Mouse (Mus musculus): ENCODE measurements at regions not wholly inside any gene's neighbourhood (a gene's known extent, or its start where the extent isn't known, plus 50 kb on each side); places are given as distances from the start of the nearest gene placed in this dataset.

DNA sequence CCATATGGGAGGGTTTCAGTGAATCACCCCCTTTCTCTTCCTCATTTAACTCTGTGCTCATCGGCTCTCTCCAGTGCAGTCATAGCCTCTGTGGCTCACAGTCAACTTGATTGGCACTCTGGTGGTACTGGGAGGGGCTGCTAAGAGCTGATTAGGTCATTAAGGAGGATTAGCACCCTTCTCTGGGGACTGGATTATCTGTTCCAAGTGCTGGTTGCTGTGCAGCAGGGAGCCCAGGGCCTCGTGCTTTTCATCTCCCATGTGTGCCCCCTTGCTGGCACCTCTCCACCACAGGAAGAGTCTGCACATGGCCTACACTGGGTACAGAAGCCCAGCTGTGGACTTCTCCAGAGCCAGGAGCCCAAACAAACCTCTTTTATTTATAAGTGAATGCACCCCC is 316.8 kb upstream of the Irx1 start:
- WGBS: 77% methylated on average over 2 of the region's 2 CpGs
- no peak overlapping the region for H3K27ac ChIP-seq (ENCODE audit: insufficient read depth, low read depth, low read length)
- no peak overlapping the region for H3K4me3 ChIP-seq (ENCODE audit: insufficient read depth, low read depth, low read length)
- no peak for DNase-seq
- no peaks in the 10 kb centered on the region for H3K4me1 ChIP-seq (ENCODE audit: control insufficient read depth, insufficient read depth, low read length)
- no peaks in the 10 kb centered on the region for H3K36me3 ChIP-seq (ENCODE audit: control insufficient read depth, insufficient read depth, low read length)
- H3K27me3 ChIP-seq (replicated peaks; ENCODE audit: control insufficient read depth, insufficient read depth, low read length): no peaks in the 10 kb centered on the region
- TF ChIP-seq POLR2A (IDR thresholded peaks at IDR 0.05; ENCODE audit: low read depth, low read length) (no peak), CTCF (conservative IDR thresholded peaks at IDR 0.05; ENCODE audit: insufficient read depth, insufficient read length, low read depth, low read length) (no peak)

DNA sequence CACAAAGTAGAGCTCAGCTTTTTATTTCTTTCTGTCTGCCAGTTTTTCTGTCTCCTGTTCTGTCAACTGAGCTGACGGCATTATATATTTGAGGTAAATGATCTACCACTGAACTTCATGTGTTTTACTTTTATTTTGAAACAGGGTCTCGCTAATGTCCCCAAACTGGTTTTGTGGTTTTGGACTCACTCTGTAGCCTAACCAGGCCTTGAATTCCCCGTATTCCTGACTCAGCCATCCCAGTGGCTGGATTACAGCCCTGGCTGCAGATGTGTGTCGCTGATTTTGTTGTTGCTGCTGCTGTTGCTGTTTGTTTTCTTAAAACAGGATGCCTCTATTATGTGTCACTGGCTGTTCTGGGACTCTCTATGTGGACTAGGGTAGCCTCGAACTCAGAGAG is 317.3 kb upstream of the Irx1 start:
- WGBS: 74% methylated on average over 5 of the region's 5 CpGs
- TF ChIP-seq POLR2A (IDR thresholded peaks at IDR 0.05; ENCODE audit: low read depth, low read length) (no peak), CTCF (conservative IDR thresholded peaks at IDR 0.05; ENCODE audit: insufficient read depth, insufficient read length, low read depth, low read length) (no peak)

DNA sequence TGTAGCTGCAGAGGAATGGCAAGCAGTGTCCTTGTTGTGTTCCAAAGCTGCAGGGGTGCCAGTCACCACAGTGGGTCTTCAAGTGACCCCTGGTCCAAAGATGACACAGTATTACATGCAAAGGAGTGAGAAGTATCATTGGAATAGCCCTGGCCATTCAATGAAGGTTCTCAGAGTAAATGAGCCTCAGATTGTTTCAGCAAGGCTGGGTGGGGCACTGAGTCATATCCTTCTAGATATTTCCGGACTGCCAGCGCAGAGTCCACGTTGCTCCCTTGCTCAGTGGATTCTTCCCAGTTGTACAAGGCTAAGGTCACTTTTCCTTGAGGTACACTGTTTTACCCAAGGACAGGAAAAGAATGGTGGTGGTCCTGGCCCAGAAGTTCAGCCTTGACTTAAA is 319.2 kb upstream of the Irx1 start:
- no peak overlapping the region for H3K4me3 ChIP-seq (ENCODE audit: insufficient read depth, low read depth, low read length)
- TF ChIP-seq POLR2A (IDR thresholded peaks at IDR 0.05; ENCODE audit: low read depth, low read length): no peak
- TF ChIP-seq CTCF (conservative IDR thresholded peaks at IDR 0.05; ENCODE audit: insufficient read depth, insufficient read length, low read depth, low read length): no peak
- no peaks in the 10 kb centered on the region for H3K27me3 ChIP-seq (replicated peaks; ENCODE audit: control insufficient read depth, insufficient read depth, low read length)
- no peak for DNase-seq
- H3K27ac ChIP-seq (ENCODE audit: insufficient read depth, low read depth, low read length): no peak overlapping the region
- no peaks in the 10 kb centered on the region for H3K4me1 ChIP-seq (ENCODE audit: control insufficient read depth, insufficient read depth, low read length)
- no peaks in the 10 kb centered on the region for H3K36me3 ChIP-seq (ENCODE audit: control insufficient read depth, insufficient read depth, low read length)
- 76% methylated on average over 3 of the region's 3 CpGs for WGBS

More for the DNA sequence above, 317.3 kb upstream of the Irx1 start:
- DNase-seq: no peak
- Histone ChIP-seq H3K4me1 (ENCODE audit: control insufficient read depth, insufficient read depth, low read length) (no peaks in the 10 kb centered on the region), H3K27me3 (replicated peaks; ENCODE audit: control insufficient read depth, insufficient read depth, low read length) (no peaks in the 10 kb centered on the region), H3K27ac (ENCODE audit: insufficient read depth, low read depth, low read length) (no peak overlapping the region), H3K4me3 (ENCODE audit: insufficient read depth, low read depth, low read length) (no peak overlapping the region), H3K36me3 (ENCODE audit: control insufficient read depth, insufficient read depth, low read length) (no peaks in the 10 kb centered on the region)

DNA sequence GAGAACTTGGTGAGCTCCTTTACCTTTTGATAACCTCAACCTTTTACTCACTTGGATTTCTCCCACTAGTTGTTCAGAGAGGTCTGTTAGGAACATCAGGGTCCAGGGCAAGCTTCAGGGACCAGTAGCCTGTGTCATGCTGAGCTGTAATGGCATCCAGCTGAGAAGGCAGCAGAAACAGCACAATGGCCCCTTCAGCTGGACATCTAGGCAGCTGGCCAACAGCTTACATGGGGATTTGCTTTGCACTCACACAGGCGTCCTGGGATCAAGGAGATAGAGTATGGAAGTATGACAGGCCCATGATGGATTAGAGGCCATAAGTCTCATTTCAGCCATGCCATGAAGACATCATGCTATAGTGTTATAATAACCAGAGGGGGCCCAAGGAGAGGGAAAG is 320.2 kb upstream of the Irx1 start:
- TF ChIP-seq CTCF (conservative IDR thresholded peaks at IDR 0.05; ENCODE audit: insufficient read depth, insufficient read length, low read depth, low read length) (no peak), POLR2A (IDR thresholded peaks at IDR 0.05; ENCODE audit: low read depth, low read length) (no peak)
- H3K27ac ChIP-seq (ENCODE audit: insufficient read depth, low read depth, low read length): no peak overlapping the region
- no peaks in the 10 kb centered on the region for H3K4me1 ChIP-seq (ENCODE audit: control insufficient read depth, insufficient read depth, low read length)
- H3K4me3 ChIP-seq (ENCODE audit: insufficient read depth, low read depth, low read length): no peak overlapping the region
- 50% methylated on average over 1 of the region's 1 CpGs for WGBS
- no peaks in the 10 kb centered on the region for H3K27me3 ChIP-seq (replicated peaks; ENCODE audit: control insufficient read depth, insufficient read depth, low read length)
- no peaks in the 10 kb centered on the region for H3K36me3 ChIP-seq (ENCODE audit: control insufficient read depth, insufficient read depth, low read length)
- DNase-seq: no peak

DNA sequence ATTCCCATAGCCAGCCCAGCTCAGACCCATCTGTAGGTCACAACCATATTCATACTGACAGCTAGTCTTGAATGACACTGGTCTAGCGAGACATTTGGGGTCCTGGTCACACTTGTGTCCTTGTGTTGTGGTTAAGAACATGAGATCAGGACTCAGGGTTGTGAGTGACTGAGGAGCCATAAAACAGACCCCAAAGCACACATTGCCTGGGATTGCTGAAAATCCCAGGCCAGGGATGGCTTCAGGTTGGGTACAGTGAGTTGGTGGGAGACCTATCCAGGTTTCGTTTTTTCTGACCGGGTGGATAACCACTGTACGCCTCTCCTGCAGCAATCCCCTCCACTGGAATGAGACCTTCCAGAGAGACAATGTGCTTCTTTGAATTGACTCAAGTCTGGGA is 322.8 kb upstream of the Irx1 start:
- H3K27me3 ChIP-seq (replicated peaks; ENCODE audit: control insufficient read depth, insufficient read depth, low read length): no peaks in the 10 kb centered on the region
- TF ChIP-seq POLR2A (IDR thresholded peaks at IDR 0.05; ENCODE audit: low read depth, low read length) (no peak), CTCF (conservative IDR thresholded peaks at IDR 0.05; ENCODE audit: insufficient read depth, insufficient read length, low read depth, low read length) (no peak)
- WGBS: 97% methylated on average over 4 of the region's 4 CpGs
- no peak overlapping the region for H3K4me3 ChIP-seq (ENCODE audit: insufficient read depth, low read depth, low read length)
- no peaks in the 10 kb centered on the region for H3K36me3 ChIP-seq (ENCODE audit: control insufficient read depth, insufficient read depth, low read length)
- no peaks in the 10 kb centered on the region for H3K4me1 ChIP-seq (ENCODE audit: control insufficient read depth, insufficient read depth, low read length)
- H3K27ac ChIP-seq (ENCODE audit: insufficient read depth, low read depth, low read length): no peak overlapping the region
- DNase-seq: no peak

DNA sequence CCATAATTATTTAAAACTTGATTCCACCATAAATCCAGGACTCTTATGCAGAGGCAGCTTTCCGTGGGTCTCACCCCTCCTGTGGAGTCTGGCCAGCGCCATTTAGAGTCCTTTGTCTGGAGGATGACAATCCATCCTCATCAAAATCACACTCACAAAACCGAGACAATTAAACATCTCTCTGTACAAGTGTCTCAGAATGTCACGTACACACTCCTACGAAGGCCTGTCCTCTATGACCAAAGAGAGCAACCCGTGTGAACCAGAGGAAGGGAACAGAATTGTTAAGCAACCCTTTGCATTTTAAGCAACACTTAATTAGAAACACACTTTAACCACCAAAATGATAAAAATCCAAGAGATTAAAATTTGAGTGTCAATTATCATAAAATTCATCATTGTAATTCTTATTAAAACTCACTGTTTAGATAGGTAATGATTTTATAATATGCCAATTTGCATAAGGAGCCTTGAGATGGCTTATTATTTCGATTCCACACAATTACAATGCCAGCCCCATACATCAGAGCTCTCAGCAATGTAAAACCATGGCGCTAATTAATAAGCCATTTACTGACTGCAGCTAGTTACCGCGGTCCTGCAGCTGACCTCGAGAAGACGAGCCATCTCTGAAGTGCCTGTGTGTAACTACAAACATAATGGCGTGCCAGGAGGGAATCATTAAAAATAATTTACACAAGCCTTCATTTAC is 325.0 kb upstream of the Irx1 start:
- Histone ChIP-seq H3K27ac (ENCODE audit: insufficient read depth, low read depth, low read length) (no peak overlapping the region), H3K36me3 (ENCODE audit: control insufficient read depth, insufficient read depth, low read length) (no peaks in the 10 kb centered on the region), H3K4me3 (ENCODE audit: insufficient read depth, low read depth, low read length) (no peak overlapping the region), H3K27me3 (replicated peaks; ENCODE audit: control insufficient read depth, insufficient read depth, low read length) (no peaks in the 10 kb centered on the region), H3K4me1 (ENCODE audit: control insufficient read depth, insufficient read depth, low read length) (no peaks in the 10 kb centered on the region)
- no peak for DNase-seq
- TF ChIP-seq POLR2A (IDR thresholded peaks at IDR 0.05; ENCODE audit: low read depth, low read length) (no peak), CTCF (conservative IDR thresholded peaks at IDR 0.05; ENCODE audit: insufficient read depth, insufficient read length, low read depth, low read length) (no peak)
- 34% methylated on average over 13 of the region's 13 CpGs for WGBS

DNA sequence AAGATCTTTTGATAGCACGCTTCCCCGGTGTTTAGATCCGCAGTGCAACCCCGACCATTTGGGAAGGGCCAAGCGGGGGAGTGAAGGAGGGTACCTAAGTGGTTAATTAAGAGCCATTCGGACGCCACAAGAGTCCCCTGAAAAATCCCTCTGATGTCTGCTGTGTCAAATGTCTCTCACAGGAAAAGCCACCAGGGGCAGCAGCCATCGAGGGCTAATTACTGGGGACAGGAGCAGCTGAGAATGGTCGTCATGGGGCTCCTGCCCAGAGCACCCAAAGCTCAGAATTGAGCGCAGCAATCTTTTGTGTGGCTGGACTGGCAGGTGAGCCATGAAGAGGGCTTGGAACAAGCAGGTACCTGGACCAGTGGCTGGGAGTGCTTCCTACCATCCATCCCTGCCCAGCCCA is 325.6 kb upstream of the Irx1 start:
- DNase-seq: no peak
- Histone ChIP-seq H3K27ac (ENCODE audit: insufficient read depth, low read depth, low read length) (no peak overlapping the region), H3K4me1 (ENCODE audit: control insufficient read depth, insufficient read depth, low read length) (no peaks in the 10 kb centered on the region), H3K27me3 (replicated peaks; ENCODE audit: control insufficient read depth, insufficient read depth, low read length) (no peaks in the 10 kb centered on the region), H3K4me3 (ENCODE audit: insufficient read depth, low read depth, low read length) (no peak overlapping the region), H3K36me3 (ENCODE audit: control insufficient read depth, insufficient read depth, low read length) (no peaks in the 10 kb centered on the region)
- TF ChIP-seq CTCF (conservative IDR thresholded peaks at IDR 0.05; ENCODE audit: insufficient read depth, insufficient read length, low read depth, low read length): no peak
- no peak for TF ChIP-seq POLR2A (IDR thresholded peaks at IDR 0.05; ENCODE audit: low read depth, low read length)
- WGBS: 11% methylated on average over 10 of the region's 10 CpGs
